Mouse (Mus musculus) heart, postnatal 0 days (tissue): ENCODE measurements at regions not wholly inside any gene's neighbourhood (a gene's known extent, or its start where the extent isn't known, plus 50 kb on each side); places are given as distances from the start of the nearest gene placed in this dataset.

Experiments
- CTCF ChIP-seq: IDR thresholded peaks from 2 replicates; pipeline ENCODE4 v1.5.1; 2016; ENCODE audit warnings: antibody characterized with exemption, control low read depth, low read depth
- EP300 ChIP-seq: IDR thresholded peaks from 2 replicates; pipeline ENCODE4 v1.6.1; 2016; ENCODE audit warnings: antibody characterized with exemption, low read depth

GRCm38 (mm10) chr19:54585326-54585725, 541.4 kb downstream of the Adra2a start:
- TF ChIP-seq CTCF (no peak), EP300 (no peak)
